Mouse (Mus musculus): ENCODE measurements around the gene Rbbp5. TPM values are rescaled to one million over a fixed set of nuclear protein-coding genes. Genes with fewer than 3 reads are reported as not detected.

Gene Rbbp5
- polyA plus RNA-seq, 1 experiment, result 10.7 TPM

- WGBS, result 86% methylated on average over 8 of the region's 8 CpGs
- Histone ChIP-seq H3K27me3 (ENCODE audit: control insufficient read depth, insufficient read depth, low read length) (no peaks in the 10 kb centered on the region), H3K27ac (ENCODE audit: insufficient read depth, low read length) (no peak overlapping the region), H3K4me1 (ENCODE audit: control insufficient read depth, insufficient read depth, insufficient read length) (no peaks in the 10 kb centered on the region), H3K4me3 (ENCODE audit: extremely low read depth, insufficient read depth, insufficient read length) (no peak overlapping the region), H3K36me3 (ENCODE audit: control insufficient read depth, insufficient read depth, low read length) (no peaks in the 10 kb centered on the region)
- TF ChIP-seq POLR2A (IDR thresholded peaks at IDR 0.05; ENCODE audit: low read depth, low read length) (no peak), CTCF (IDR thresholded peaks at IDR 0.05; ENCODE audit: extremely low read depth, insufficient read depth, insufficient read length, insufficient replicate concordance) (no peak)
- DNase-seq (ENCODE audit: low read depth in 1 of 2, low spot score in 2 of 2), result no peak
Observed at GRCm38 (mm10) chr1:132523048-132523447, 45.9 kb downstream of the Rbbp5 start.

- WGBS, result 24% methylated on average over 4 of the region's 4 CpGs
- TF ChIP-seq CTCF (IDR thresholded peaks at IDR 0.05; ENCODE audit: extremely low read depth, insufficient read depth, insufficient read length, insufficient replicate concordance) (peak; percentile 44; the same call in 1 of the 2 replicates), POLR2A (IDR thresholded peaks at IDR 0.05; ENCODE audit: low read depth, low read length) (no peak)
- Histone ChIP-seq H3K27ac (ENCODE audit: insufficient read depth, low read length) (no peak overlapping the region), H3K4me1 (ENCODE audit: control insufficient read depth, insufficient read depth, insufficient read length) (no peaks in the 10 kb centered on the region), H3K27me3 (ENCODE audit: control insufficient read depth, insufficient read depth, low read length) (no peaks in the 10 kb centered on the region), H3K4me3 (ENCODE audit: extremely low read depth, insufficient read depth, insufficient read length) (no peak overlapping the region), H3K36me3 (ENCODE audit: control insufficient read depth, insufficient read depth, low read length) (no peaks in the 10 kb centered on the region)
- DNase-seq (ENCODE audit: low read depth in 1 of 2, low spot score in 2 of 2), result no peak
Observed at GRCm38 (mm10) chr1:132523920-132524319, 46.8 kb downstream of the Rbbp5 start.

- WGBS, result 3% methylated on average over 10 of the region's 10 CpGs
- Histone ChIP-seq H3K36me3 (ENCODE audit: control insufficient read depth, insufficient read depth, low read length) (no peaks in the 10 kb centered on the region), H3K4me3 (ENCODE audit: extremely low read depth, insufficient read depth, insufficient read length) (no peak overlapping the region), H3K4me1 (ENCODE audit: control insufficient read depth, insufficient read depth, insufficient read length) (peaks cover 5% of the 10 kb centered on the region; the same call in 1 of the 2 replicates), H3K27me3 (ENCODE audit: control insufficient read depth, insufficient read depth, low read length) (no peaks in the 10 kb centered on the region), H3K27ac (ENCODE audit: insufficient read depth, low read length) (no peak overlapping the region)
- TF ChIP-seq CTCF (IDR thresholded peaks at IDR 0.05; ENCODE audit: extremely low read depth, insufficient read depth, insufficient read length, insufficient replicate concordance), result peak; percentile 56; the same call in 1 of the 2 replicates
- TF ChIP-seq POLR2A (IDR thresholded peaks at IDR 0.05; ENCODE audit: low read depth, low read length), result no peak
- DNase-seq (ENCODE audit: low read depth in 1 of 2, low spot score in 2 of 2), result peak in 1 of 2 experiments; percentile 56
Observed at GRCm38 (mm10) chr1:132525832-132526231, 48.7 kb downstream of the Rbbp5 start.

GRCm38 (mm10) chr1:132528071-132528470 lies 50.9 kb downstream of the Rbbp5 start:
- no peak overlapping the region for H3K4me3 ChIP-seq (ENCODE audit: extremely low read depth, insufficient read depth, insufficient read length)
- 90% methylated on average over 13 of the region's 13 CpGs for WGBS
- no peaks in the 10 kb centered on the region for H3K36me3 ChIP-seq (ENCODE audit: control insufficient read depth, insufficient read depth, low read length)
- H3K4me1 ChIP-seq (ENCODE audit: control insufficient read depth, insufficient read depth, insufficient read length), result peaks cover 10% of the 10 kb centered on the region; the same call in 1 of the 2 replicates
- H3K27me3 ChIP-seq (ENCODE audit: control insufficient read depth, insufficient read depth, low read length), result no peaks in the 10 kb centered on the region
- no peak overlapping the region for H3K27ac ChIP-seq (ENCODE audit: insufficient read depth, low read length)
- TF ChIP-seq POLR2A (IDR thresholded peaks at IDR 0.05; ENCODE audit: low read depth, low read length) (no peak), CTCF (IDR thresholded peaks at IDR 0.05; ENCODE audit: extremely low read depth, insufficient read depth, insufficient read length, insufficient replicate concordance) (no peak)
- DNase-seq (ENCODE audit: low read depth in 1 of 2, low spot score in 2 of 2), result no peak

GRCm38 (mm10) chr1:132528647-132529334 lies 51.6 kb downstream of the Rbbp5 start:
- no peaks in the 10 kb centered on the region for H3K27me3 ChIP-seq (ENCODE audit: control insufficient read depth, insufficient read depth, low read length)
- no peaks in the 10 kb centered on the region for H3K36me3 ChIP-seq (ENCODE audit: control insufficient read depth, insufficient read depth, low read length)

GRCm38 (mm10) chr1:132530631-132531191 lies 53.5 kb downstream of the Rbbp5 start:
- WGBS, result 12% methylated on average over 5 of the region's 5 CpGs
- Histone ChIP-seq H3K36me3 (ENCODE audit: control insufficient read depth, insufficient read depth, low read length) (no peaks in the 10 kb centered on the region), H3K4me3 (ENCODE audit: extremely low read depth, insufficient read depth, insufficient read length) (no peak overlapping the region), H3K27me3 (ENCODE audit: control insufficient read depth, insufficient read depth, low read length) (no peaks in the 10 kb centered on the region), H3K4me1 (ENCODE audit: control insufficient read depth, insufficient read depth, insufficient read length) (peaks cover 24% of the 10 kb centered on the region; the same call in 1 of the 2 replicates), H3K27ac (ENCODE audit: insufficient read depth, low read length) (no peak overlapping the region)
- TF ChIP-seq POLR2A (IDR thresholded peaks at IDR 0.05; ENCODE audit: low read depth, low read length) (no peak), CTCF (IDR thresholded peaks at IDR 0.05; ENCODE audit: extremely low read depth, insufficient read depth, insufficient read length, insufficient replicate concordance) (no peak)
- peak in 1 of 2 experiments; percentile 31 for DNase-seq (ENCODE audit: low read depth in 1 of 2, low spot score in 2 of 2)

More at GRCm38 (mm10) chr1:132528647-132529334, 51.6 kb downstream of the Rbbp5 start:
- DNase-seq (ENCODE audit: low read depth in 1 of 2, low spot score in 2 of 2), result no peak
- no peak for TF ChIP-seq POLR2A (IDR thresholded peaks at IDR 0.05; ENCODE audit: low read depth, low read length)
- no peak for TF ChIP-seq CTCF (IDR thresholded peaks at IDR 0.05; ENCODE audit: extremely low read depth, insufficient read depth, insufficient read length, insufficient replicate concordance)
- Histone ChIP-seq H3K27ac (ENCODE audit: insufficient read depth, low read length) (no peak overlapping the region), H3K4me1 (ENCODE audit: control insufficient read depth, insufficient read depth, insufficient read length) (peaks cover 17% of the 10 kb centered on the region; the same call in 1 of the 2 replicates), H3K4me3 (ENCODE audit: extremely low read depth, insufficient read depth, insufficient read length) (no peak overlapping the region)
- WGBS, result 87% methylated on average over 19 of the region's 19 CpGs

GRCm38 (mm10) chr1:132532521-132532920 lies 55.4 kb downstream of the Rbbp5 start:
- WGBS, result 77% methylated on average over 9 of the region's 9 CpGs
- peaks cover 24% of the 10 kb centered on the region; the same call in 1 of the 2 replicates for H3K4me1 ChIP-seq (ENCODE audit: control insufficient read depth, insufficient read depth, insufficient read length)
- H3K36me3 ChIP-seq (ENCODE audit: control insufficient read depth, insufficient read depth, low read length), result no peaks in the 10 kb centered on the region
- no peaks in the 10 kb centered on the region for H3K27me3 ChIP-seq (ENCODE audit: control insufficient read depth, insufficient read depth, low read length)
- H3K27ac ChIP-seq (ENCODE audit: insufficient read depth, low read length), result no peak overlapping the region
- no peak for DNase-seq (ENCODE audit: low read depth in 1 of 2, low spot score in 2 of 2)
- H3K4me3 ChIP-seq (ENCODE audit: extremely low read depth, insufficient read depth, insufficient read length), result no peak overlapping the region
- TF ChIP-seq POLR2A (IDR thresholded peaks at IDR 0.05; ENCODE audit: low read depth, low read length), result no peak
- no peak for TF ChIP-seq CTCF (IDR thresholded peaks at IDR 0.05; ENCODE audit: extremely low read depth, insufficient read depth, insufficient read length, insufficient replicate concordance)

All from spleen, adult 2 months (tissue).